Mouse (Mus musculus): ENCODE data around the gene Tsc22d4.
"Not testable (repeated sequence)": the region's sequence is repeated elsewhere in the genome, so short reads cannot be mapped to it uniquely, and the experiment has no call there.

GRCm38 (mm10) chr5:137750212-137750611 is 4.7 kb downstream of the Tsc22d4 start:
- not testable (repeated sequence) for TF ChIP-seq GATA1 (IDR thresholded peaks at IDR 0.05; ENCODE audit: borderline replicate concordance, low read length); FLI1 (IDR thresholded peaks at IDR 0.05; ENCODE audit: low read length)
